Mouse (Mus musculus) spleen, postnatal 10 days (tissue): Measurements from ENCODE around the gene Hcn1.

ENCODE experiments used
- DNase-seq, 2 experiments: peaks; one replicate each; pipeline ENCODE4 v3.0.0; 2021 to 2022; ENCODE audit warnings: low spot score in 2 of 2

Hcn1 gene

DNA sequence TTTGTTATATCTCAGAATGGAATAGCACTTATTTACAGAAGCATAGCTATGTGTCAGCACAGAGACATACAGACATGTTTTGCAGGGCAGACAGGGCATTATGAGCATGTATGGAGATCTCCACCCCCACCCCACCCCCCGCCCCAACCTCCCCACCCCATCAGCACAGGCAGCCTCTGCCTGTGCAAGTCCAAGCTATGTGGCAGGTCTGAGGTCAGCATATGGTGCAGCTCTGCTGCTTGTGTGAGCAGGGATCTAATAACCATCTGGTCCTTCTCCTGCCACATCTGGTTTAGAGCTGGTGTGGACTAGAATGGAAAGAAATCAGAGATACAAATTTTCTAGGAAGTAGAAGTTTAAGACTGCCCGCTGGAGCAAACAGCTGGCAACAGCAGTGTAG lies 424.4 kb downstream of the Hcn1 start:
- no peak for DNase-seq

DNA sequence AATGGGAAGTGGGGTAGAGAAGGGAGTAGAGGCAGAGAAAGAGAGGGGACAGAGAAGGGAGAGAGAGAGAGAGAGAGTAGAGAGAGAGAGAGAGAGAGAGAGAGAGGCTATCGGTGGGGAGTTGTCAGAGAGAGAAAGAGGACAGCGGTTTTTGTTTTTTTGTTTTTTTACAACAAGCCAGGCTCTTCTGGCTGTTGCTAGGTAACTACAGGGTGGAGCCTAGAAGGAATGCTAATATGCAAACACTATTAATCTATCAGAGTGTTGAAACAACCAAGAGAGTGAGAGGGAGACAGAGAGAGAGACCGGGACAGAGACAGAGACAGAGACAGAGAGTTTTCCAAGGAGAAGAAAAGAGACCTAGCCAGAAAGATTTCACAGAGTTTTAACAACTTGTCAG lies 425.7 kb downstream of the Hcn1 start:
- DNase-seq, result no peak

DNA sequence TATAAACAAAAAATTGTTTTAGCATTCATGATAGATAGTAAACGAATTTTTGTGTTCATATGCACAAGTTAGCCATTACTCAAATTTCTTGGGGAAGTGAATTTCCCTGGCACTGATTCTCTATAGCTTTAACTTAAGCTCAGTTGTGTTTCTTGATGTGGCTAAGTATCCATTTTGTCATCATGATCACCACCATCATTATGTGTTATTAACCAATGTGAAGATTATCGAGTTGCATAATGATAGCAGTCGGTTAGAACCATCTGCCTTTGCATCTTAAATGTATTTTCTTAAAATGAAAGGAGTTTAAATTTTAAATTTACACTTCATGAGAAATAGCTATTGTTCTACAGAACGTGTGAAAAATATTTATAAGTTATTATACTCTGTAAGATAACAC lies 426.5 kb downstream of the Hcn1 start:
- no peak for DNase-seq

DNA sequence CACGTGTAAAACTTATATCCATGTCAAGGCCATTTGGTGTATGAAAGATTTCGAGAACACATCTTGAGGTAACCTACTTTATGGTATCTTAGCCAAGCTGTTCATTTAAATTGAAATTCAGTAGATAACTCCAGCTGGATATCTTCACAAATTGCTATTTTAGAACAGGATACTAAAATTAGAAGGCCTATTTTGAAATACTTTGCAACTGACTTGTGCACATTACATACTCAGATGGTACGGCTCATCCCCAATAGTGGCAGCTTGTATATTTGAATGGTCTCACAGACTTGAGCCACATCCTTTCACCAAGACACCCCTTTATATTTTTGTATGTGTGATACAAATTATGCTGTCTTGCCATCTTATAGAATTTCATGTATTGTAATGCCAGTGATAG lies 427.5 kb downstream of the Hcn1 start:
- DNase-seq, result no peak

- no peak for DNase-seq
Measured at GRCm38 (mm10) chr13:118035598-118035997, 433.5 kb downstream of the Hcn1 start.
